Mouse (Mus musculus) hindbrain, embryonic 14.5 days (tissue): ENCODE results near the gene Ruvbl1. TPM values are rescaled to one million over a fixed set of nuclear protein-coding genes. Genes with fewer than 3 reads are reported as not detected.
A peak's percentile ranks its signal among the peaks of the same experiment; 100 is the strongest.

Experiments
- ATAC-seq: fragments of 200-750 bp; cut with Nextera tagmentation; 2 replicates; pipeline ENCODE4 v1.8.0; 2017; ENCODE audit warnings: moderate number of reproducible peaks, mild to moderate bottlenecking, moderate TSS enrichment, moderate library complexity; ENCODE audit not compliant: low FRiP score
- DNase-seq: peaks from one replicate; pipeline ENCODE4 v3.0.0-alpha.2; 2015; ENCODE audit warnings: low spot score
- H3K27ac ChIP-seq: fragments of 300-500 bp; sonication (generic); 2 replicates; pipeline ENCODE4 v1.5.1; 2014; ENCODE audit warnings: mild to moderate bottlenecking, moderate library complexity
- H3K27me3 ChIP-seq: fragments of 300-500 bp; sonication (generic); 2 replicates; pipeline ENCODE4 v1.6.1; 2014; ENCODE audit warnings: mild to moderate bottlenecking, low read length, mixed read lengths; ENCODE audit not compliant: control insufficient read depth, insufficient read depth
- H3K36me3 ChIP-seq: fragments of 300-500 bp; sonication (generic); replicated peaks from 2 replicates; pipeline ENCODE4 v1.6.1; 2014; ENCODE audit not compliant: control insufficient read depth, insufficient read depth
- H3K4me1 ChIP-seq: fragments of 300-500 bp; sonication (generic); replicated peaks from 2 replicates; pipeline ENCODE4 v1.6.1; 2014; ENCODE audit warnings: antibody characterized with exemption, low read length, mixed read lengths; ENCODE audit not compliant: control insufficient read depth, insufficient read depth
- H3K4me2 ChIP-seq: fragments of 300-500 bp; sonication (generic); replicated peaks from 2 replicates; pipeline ENCODE4 v1.6.1; 2014; ENCODE audit warnings: mild to moderate bottlenecking, moderate library complexity
- H3K4me3 ChIP-seq: fragments of 300-500 bp; sonication (generic); replicated peaks from 2 replicates; pipeline ENCODE4 v1.5.1; 2014; ENCODE audit warnings: mild to moderate bottlenecking, low read length
- H3K9ac ChIP-seq: fragments of 300-500 bp; sonication (generic); 2 replicates; pipeline ENCODE4 v1.6.1; 2014
- H3K9me3 ChIP-seq: fragments of 300-500 bp; sonication (generic); 2 replicates; pipeline ENCODE4 v1.6.1; 2016; ENCODE audit warnings: low read length; ENCODE audit not compliant: control insufficient read depth
- WGBS: fragments of 180-500 bp; shearing (Covaris S2); extraction: QIAGEN DNeasy Blood & Tissue Kit; methylation state at CpG from one replicate; pipeline ENCODE4 v1.1.7; 2014; 5-methylcytosine and 5-hydroxymethylcytosine counted together
- polyA plus RNA-seq: library from polyadenylated mRNA; unstranded; fragments of >200 nt; fragmentation: Nextera tagmentation; extraction: Ambion mirVana; gene quantifications from 2 replicates; pipeline ENCODE4 v1.2.1, GENCODE M21; 2014

Ruvbl1 gene
- polyA plus RNA-seq, 1 experiment from 2014 or later, result 86.0 TPM

GRCm38 (mm10) chr6:88446063-88447002 lies 18.9 kb upstream of the Ruvbl1 start, which contains the start of gene Eefsec:
Eefsec (minus strand) TSS chr6:88446539.
- H3K9ac ChIP-seq, result peak within 1 kb of the TSS; percentile 94
- H3K9me3 ChIP-seq, result no peaks in the 10 kb centered on the region
- no peaks in the 10 kb centered on the region for H3K27me3 ChIP-seq
- DNase-seq (peak; percentile 81), ATAC-seq (peak; percentile 94)
- H3K4me3 ChIP-seq, result peak within 1 kb of the TSS; percentile 90
- peak within 1 kb of the TSS; percentile 73 for H3K27ac ChIP-seq
- peak within 1 kb of the TSS; percentile 88 for H3K4me2 ChIP-seq
- H3K36me3 ChIP-seq, result no peaks in the 10 kb centered on the region
- peaks cover 5% of the 10 kb centered on the region; the same call in 1 of the 2 replicates for H3K4me1 ChIP-seq
- under 1% methylated on average over 72 of the region's 72 CpGs for WGBS

- 10% methylated on average over 4 of the region's 4 CpGs for WGBS
- no peaks in the 10 kb centered on the region for H3K27me3 ChIP-seq
- DNase-seq, result no peak
- H3K9me3 ChIP-seq, result no peaks in the 10 kb centered on the region
- no peak overlapping the region for H3K4me2 ChIP-seq
- H3K4me3 ChIP-seq, result no peak overlapping the region
- peaks cover 5% of the 10 kb centered on the region; the same call in 1 of the 2 replicates for H3K4me1 ChIP-seq
- no peaks in the 10 kb centered on the region for H3K36me3 ChIP-seq
- no peak for ATAC-seq
- H3K9ac ChIP-seq, result no peak overlapping the region
- H3K27ac ChIP-seq, result no peak overlapping the region
Measured at GRCm38 (mm10) chr6:88447454-88447853, 17.8 kb upstream of the Ruvbl1 start.

GRCm38 (mm10) chr6:88454545-88454944 lies 10.7 kb upstream of the Ruvbl1 start:
- 77% methylated on average over 2 of the region's 2 CpGs for WGBS
- H3K4me2 ChIP-seq, result no peak overlapping the region
- H3K4me3 ChIP-seq, result no peak overlapping the region
- H3K4me1 ChIP-seq, result no peaks in the 10 kb centered on the region
- no peak overlapping the region for H3K9ac ChIP-seq
- no peaks in the 10 kb centered on the region for H3K36me3 ChIP-seq
- no peaks in the 10 kb centered on the region for H3K9me3 ChIP-seq
- no peaks in the 10 kb centered on the region for H3K27me3 ChIP-seq
- DNase-seq (no peak), ATAC-seq (no peak)
- H3K27ac ChIP-seq, result no peak overlapping the region

DNA sequence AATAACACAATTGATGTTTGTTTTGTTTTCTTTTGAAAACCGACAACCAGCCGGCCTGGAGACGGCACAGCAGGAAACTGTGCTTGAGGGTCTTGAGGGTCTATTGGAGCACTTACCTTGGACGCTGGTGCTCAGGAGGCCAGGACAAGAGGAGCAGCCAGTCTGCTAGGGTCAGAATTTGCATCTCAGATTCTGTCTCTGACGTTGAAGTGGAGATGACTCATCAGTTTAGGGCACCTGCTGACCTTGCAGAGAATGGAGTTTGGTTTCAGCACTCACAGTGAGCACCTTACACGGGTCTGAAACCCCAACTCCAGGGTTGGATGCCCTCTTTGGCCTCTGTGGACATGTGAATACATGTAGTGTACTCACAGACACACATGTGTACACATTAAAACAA lies 4.7 kb downstream of the Ruvbl1 start:
- H3K36me3 ChIP-seq, result peaks cover 73% of the 10 kb centered on the region
- H3K4me1 ChIP-seq, result peaks cover 9% of the 10 kb centered on the region

DNA sequence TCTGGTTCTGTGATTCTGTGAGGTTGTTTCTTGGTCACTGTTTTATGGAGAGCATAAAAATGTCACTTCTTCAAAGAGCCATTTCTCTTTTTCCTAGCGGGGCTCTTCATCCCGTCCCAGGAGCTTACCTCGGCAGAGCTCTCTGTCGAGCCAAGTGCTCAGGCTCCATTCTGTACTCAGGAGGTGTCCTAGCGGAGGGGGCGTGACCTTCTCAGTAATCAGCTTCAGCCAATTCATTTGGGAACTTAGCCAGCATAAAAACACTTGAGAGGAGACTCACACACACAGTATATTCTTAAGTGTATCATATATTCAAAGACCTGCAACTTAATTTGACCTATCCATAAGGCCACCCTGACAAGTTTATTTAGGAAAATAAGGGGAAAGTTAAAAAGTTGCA lies 15.2 kb downstream of the Ruvbl1 start:
- Histone ChIP-seq H3K9me3 (no peaks in the 10 kb centered on the region), H3K9ac (no peak overlapping the region), H3K36me3 (peaks cover 90% of the 10 kb centered on the region), H3K4me2 (no peak overlapping the region), H3K4me3 (no peak overlapping the region), H3K27ac (no peak overlapping the region), H3K27me3 (no peaks in the 10 kb centered on the region), H3K4me1 (no peaks in the 10 kb centered on the region)
- DNase-seq, result no peak
- no peak for ATAC-seq
- WGBS, result 64% methylated on average over 6 of the region's 6 CpGs

More for the DNA sequence above, 4.7 kb downstream of the Ruvbl1 start:
- no peak overlapping the region for H3K27ac ChIP-seq
- 62% methylated on average over 6 of the region's 6 CpGs for WGBS
- no peaks in the 10 kb centered on the region for H3K9me3 ChIP-seq
- no peak overlapping the region for H3K4me2 ChIP-seq
- H3K4me3 ChIP-seq, result no peak overlapping the region
- DNase-seq (no peak), ATAC-seq (no peak)
- no peak overlapping the region for H3K9ac ChIP-seq
- no peaks in the 10 kb centered on the region for H3K27me3 ChIP-seq

DNA sequence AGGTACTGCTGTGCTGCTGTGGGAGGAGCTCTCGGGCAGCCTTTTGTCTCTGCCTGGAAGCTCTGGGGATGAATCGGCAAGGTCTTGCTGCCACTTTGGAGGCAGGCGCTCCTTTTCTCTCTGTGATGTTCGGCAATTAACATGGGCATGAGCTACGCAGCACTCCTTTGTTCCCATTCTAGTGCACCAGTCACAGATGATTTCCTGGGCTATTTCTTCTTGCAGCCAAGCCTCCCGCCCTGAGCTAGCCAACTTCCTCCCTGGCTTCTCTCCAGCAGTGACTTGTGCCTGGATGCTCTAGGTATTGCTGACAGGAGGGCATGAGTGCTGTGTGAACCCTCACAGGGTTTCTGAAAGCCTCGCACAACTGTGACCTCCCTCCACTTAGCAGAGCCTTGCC lies 17.9 kb downstream of the Ruvbl1 start:
- peaks cover 86% of the 10 kb centered on the region for H3K36me3 ChIP-seq
- no peak overlapping the region for H3K4me2 ChIP-seq
- H3K9ac ChIP-seq, result no peak overlapping the region
- no peaks in the 10 kb centered on the region for H3K4me1 ChIP-seq
- 59% methylated on average over 7 of the region's 7 CpGs for WGBS
- H3K9me3 ChIP-seq, result no peaks in the 10 kb centered on the region
- no peak for DNase-seq
- H3K4me3 ChIP-seq, result no peak overlapping the region
- H3K27ac ChIP-seq, result no peak overlapping the region
- H3K27me3 ChIP-seq, result no peaks in the 10 kb centered on the region
- no peak for ATAC-seq

DNA sequence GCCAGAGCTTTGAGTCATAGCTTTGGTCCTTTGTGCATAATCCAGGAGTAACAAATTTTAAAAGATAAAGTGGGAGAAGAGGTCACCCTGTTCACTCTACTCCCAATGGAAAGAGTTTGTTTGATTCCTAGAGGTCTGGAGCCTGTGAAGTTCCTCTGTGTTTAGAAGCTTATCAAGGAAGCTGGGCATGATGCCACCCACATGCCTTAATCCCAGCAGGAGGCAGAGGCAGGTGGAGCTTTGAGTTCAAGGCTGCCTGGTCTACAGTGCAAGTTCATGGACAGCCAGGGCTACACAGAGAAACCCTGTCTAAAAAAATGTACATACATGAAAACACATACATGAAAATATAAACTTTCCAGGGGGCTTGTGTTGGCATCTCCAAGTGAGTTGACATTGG lies 18.7 kb downstream of the Ruvbl1 start:
- Histone ChIP-seq H3K4me3 (no peak overlapping the region), H3K36me3 (peaks cover 78% of the 10 kb centered on the region)
- no peak for ATAC-seq

DNA sequence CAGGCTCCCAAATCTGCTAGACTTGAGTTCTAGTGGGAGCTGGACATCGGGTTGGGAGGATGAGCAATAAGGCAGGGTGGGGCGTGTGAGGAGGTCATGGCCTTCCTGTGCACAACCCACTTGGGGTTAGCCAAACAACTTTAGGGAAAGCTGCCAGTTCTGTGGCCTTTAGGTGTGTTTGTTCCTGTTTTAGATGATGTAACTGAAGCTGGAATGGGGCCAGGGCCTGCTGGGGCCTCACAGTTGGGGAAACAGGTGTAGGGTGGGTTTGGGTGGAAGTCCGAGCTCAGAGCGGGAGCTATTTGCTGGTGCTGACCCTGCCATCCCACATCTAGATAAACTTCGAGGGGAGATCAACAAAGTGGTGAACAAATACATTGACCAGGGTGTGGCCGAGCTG lies 20.2 kb downstream of the Ruvbl1 start:
- Histone ChIP-seq H3K9ac (no peak overlapping the region), H3K9me3 (no peaks in the 10 kb centered on the region), H3K27ac (no peak overlapping the region), H3K4me3 (no peak overlapping the region), H3K4me2 (no peak overlapping the region), H3K36me3 (peaks cover 64% of the 10 kb centered on the region), H3K4me1 (no peaks in the 10 kb centered on the region), H3K27me3 (no peaks in the 10 kb centered on the region)
- DNase-seq (no peak), ATAC-seq (no peak)
- WGBS, result 90% methylated on average over 6 of the region's 6 CpGs

More for the DNA sequence above, 18.7 kb downstream of the Ruvbl1 start:
- Histone ChIP-seq H3K4me2 (no peak overlapping the region), H3K9ac (no peak overlapping the region), H3K4me1 (no peaks in the 10 kb centered on the region), H3K27me3 (no peaks in the 10 kb centered on the region), H3K9me3 (no peaks in the 10 kb centered on the region), H3K27ac (no peak overlapping the region)
- no peak for DNase-seq

GRCm38 (mm10) chr6:88486893-88487292 lies 21.7 kb downstream of the Ruvbl1 start:
- Histone ChIP-seq H3K27me3 (no peaks in the 10 kb centered on the region), H3K4me3 (no peak overlapping the region), H3K9me3 (no peaks in the 10 kb centered on the region), H3K36me3 (peaks cover 56% of the 10 kb centered on the region), H3K4me2 (no peak overlapping the region), H3K4me1 (no peaks in the 10 kb centered on the region), H3K27ac (no peak overlapping the region), H3K9ac (no peak overlapping the region)
- peak; percentile 64; the same call in 1 of the 2 replicates for ATAC-seq
- peak; percentile 73 for DNase-seq
- WGBS, result 84% methylated on average over 8 of the region's 8 CpGs
